Mouse (Mus musculus): ENCODE data around the gene Tmem164. TPM values are rescaled to one million over a fixed set of nuclear protein-coding genes. Genes with fewer than 3 reads are reported as not detected.

Gene Tmem164
- polyA plus RNA-seq, 1 experiment = 12.4 TPM

GRCm38 (mm10) chrX:142833164-142833796, 152.1 kb downstream of the Tmem164 start:
- WGBS = 88% methylated on average over 13 of the region's 13 CpGs
- Histone ChIP-seq H3K4me3 (ENCODE audit: low read depth, low read length) (no peak overlapping the region), H3K4me1 (ENCODE audit: control insufficient read depth, insufficient read depth, insufficient read length, low read length) (no peaks in the 10 kb centered on the region), H3K36me3 (ENCODE audit: control insufficient read depth, insufficient read depth, low read length) (peaks cover 6% of the 10 kb centered on the region), H3K27ac (ENCODE audit: insufficient read depth, low read depth, low read length) (no peak overlapping the region), H3K27me3 (ENCODE audit: control insufficient read depth, insufficient read depth, low read length) (no peaks in the 10 kb centered on the region)
- TF ChIP-seq POLR2A (IDR thresholded peaks at IDR 0.05; ENCODE audit: low read depth, low read length) (no peak), CTCF (IDR thresholded peaks at IDR 0.05; ENCODE audit: extremely low read depth, insufficient read length, insufficient replicate concordance, low read depth, low read length) (no peak)

DNA sequence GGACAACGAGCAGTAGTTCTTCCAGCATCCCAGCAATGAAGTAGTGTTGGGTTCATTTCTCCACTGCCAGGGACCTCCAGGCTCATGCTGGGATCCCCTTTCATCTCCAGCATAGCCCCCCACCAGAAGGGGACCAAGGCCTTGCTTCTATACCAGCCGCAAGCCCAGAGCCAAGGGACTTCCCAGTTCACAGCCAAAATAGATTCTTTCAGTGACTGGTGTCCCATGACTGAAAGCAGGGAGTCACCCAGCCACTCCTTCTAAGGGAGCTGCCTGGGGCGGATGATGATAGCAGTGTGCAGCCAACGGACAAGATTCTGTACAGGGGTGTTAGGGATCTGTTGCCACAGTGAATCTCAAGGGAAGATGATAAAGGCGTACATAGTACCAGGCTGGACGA, 153.6 kb downstream of the Tmem164 start:
- TF ChIP-seq CTCF (IDR thresholded peaks at IDR 0.05; ENCODE audit: extremely low read depth, insufficient read length, insufficient replicate concordance, low read depth, low read length) (no peak), POLR2A (IDR thresholded peaks at IDR 0.05; ENCODE audit: low read depth, low read length) (no peak)
- H3K4me1 ChIP-seq (ENCODE audit: control insufficient read depth, insufficient read depth, insufficient read length, low read length) = no peaks in the 10 kb centered on the region
- WGBS = 86% methylated on average over 6 of the region's 6 CpGs
- no peaks in the 10 kb centered on the region for H3K27me3 ChIP-seq (ENCODE audit: control insufficient read depth, insufficient read depth, low read length)
- no peak overlapping the region for H3K4me3 ChIP-seq (ENCODE audit: low read depth, low read length)
- peaks cover 6% of the 10 kb centered on the region for H3K36me3 ChIP-seq (ENCODE audit: control insufficient read depth, insufficient read depth, low read length)
- H3K27ac ChIP-seq (ENCODE audit: insufficient read depth, low read depth, low read length) = no peak overlapping the region

- Histone ChIP-seq H3K4me3 (ENCODE audit: low read depth, low read length) (no peak overlapping the region), H3K36me3 (ENCODE audit: control insufficient read depth, insufficient read depth, low read length) (peaks cover 6% of the 10 kb centered on the region), H3K27me3 (ENCODE audit: control insufficient read depth, insufficient read depth, low read length) (no peaks in the 10 kb centered on the region), H3K4me1 (ENCODE audit: control insufficient read depth, insufficient read depth, insufficient read length, low read length) (no peaks in the 10 kb centered on the region), H3K27ac (ENCODE audit: insufficient read depth, low read depth, low read length) (no peak overlapping the region)
- TF ChIP-seq CTCF (IDR thresholded peaks at IDR 0.05; ENCODE audit: extremely low read depth, insufficient read length, insufficient replicate concordance, low read depth, low read length) = no peak
- TF ChIP-seq POLR2A (IDR thresholded peaks at IDR 0.05; ENCODE audit: low read depth, low read length) = no peak
- WGBS = 88% methylated on average over 7 of the region's 7 CpGs
These were observed 155.2 kb downstream of the Tmem164 start for GRCm38 (mm10) chrX:142836399-142836798.

DNA sequence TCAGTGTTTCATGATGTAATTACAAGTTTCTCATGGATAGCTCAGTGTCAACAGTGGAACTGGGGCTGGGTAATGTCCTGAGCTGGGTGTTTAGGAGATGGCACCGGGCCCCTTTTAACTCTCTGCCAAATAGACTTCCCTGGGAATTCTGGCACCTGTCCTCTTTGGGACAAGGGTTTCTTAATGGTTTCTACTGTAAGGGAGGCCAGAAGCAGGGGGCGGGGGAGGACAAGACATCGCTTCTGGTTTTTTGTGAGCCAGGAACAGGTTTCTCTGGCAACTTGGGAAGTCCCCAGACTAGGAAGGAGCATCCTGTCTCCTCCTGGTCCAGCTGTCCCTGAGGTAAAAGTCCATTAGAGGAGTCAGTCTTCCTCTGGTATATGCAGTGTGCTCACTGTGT, 156.1 kb downstream of the Tmem164 start:
- WGBS = 81% methylated on average over 3 of the region's 3 CpGs
- no peak overlapping the region for H3K27ac ChIP-seq (ENCODE audit: insufficient read depth, low read depth, low read length)
- no peaks in the 10 kb centered on the region for H3K4me1 ChIP-seq (ENCODE audit: control insufficient read depth, insufficient read depth, insufficient read length, low read length)
- no peak for TF ChIP-seq CTCF (IDR thresholded peaks at IDR 0.05; ENCODE audit: extremely low read depth, insufficient read length, insufficient replicate concordance, low read depth, low read length)
- TF ChIP-seq POLR2A (IDR thresholded peaks at IDR 0.05; ENCODE audit: low read depth, low read length) = no peak
- H3K36me3 ChIP-seq (ENCODE audit: control insufficient read depth, insufficient read depth, low read length) = peaks cover 6% of the 10 kb centered on the region
- no peaks in the 10 kb centered on the region for H3K27me3 ChIP-seq (ENCODE audit: control insufficient read depth, insufficient read depth, low read length)
- H3K4me3 ChIP-seq (ENCODE audit: low read depth, low read length) = no peak overlapping the region

GRCm38 (mm10) chrX:142838841-142839240, 157.6 kb downstream of the Tmem164 start:
- no peak overlapping the region for H3K27ac ChIP-seq (ENCODE audit: insufficient read depth, low read depth, low read length)
- TF ChIP-seq POLR2A (IDR thresholded peaks at IDR 0.05; ENCODE audit: low read depth, low read length) = no peak
- no peak for TF ChIP-seq CTCF (IDR thresholded peaks at IDR 0.05; ENCODE audit: extremely low read depth, insufficient read length, insufficient replicate concordance, low read depth, low read length)
- no peaks in the 10 kb centered on the region for H3K4me1 ChIP-seq (ENCODE audit: control insufficient read depth, insufficient read depth, insufficient read length, low read length)
- no peak overlapping the region for H3K4me3 ChIP-seq (ENCODE audit: low read depth, low read length)
- peaks cover 8% of the 10 kb centered on the region for H3K36me3 ChIP-seq (ENCODE audit: control insufficient read depth, insufficient read depth, low read length)
- 85% methylated on average over 2 of the region's 2 CpGs for WGBS
- no peaks in the 10 kb centered on the region for H3K27me3 ChIP-seq (ENCODE audit: control insufficient read depth, insufficient read depth, low read length)

DNA sequence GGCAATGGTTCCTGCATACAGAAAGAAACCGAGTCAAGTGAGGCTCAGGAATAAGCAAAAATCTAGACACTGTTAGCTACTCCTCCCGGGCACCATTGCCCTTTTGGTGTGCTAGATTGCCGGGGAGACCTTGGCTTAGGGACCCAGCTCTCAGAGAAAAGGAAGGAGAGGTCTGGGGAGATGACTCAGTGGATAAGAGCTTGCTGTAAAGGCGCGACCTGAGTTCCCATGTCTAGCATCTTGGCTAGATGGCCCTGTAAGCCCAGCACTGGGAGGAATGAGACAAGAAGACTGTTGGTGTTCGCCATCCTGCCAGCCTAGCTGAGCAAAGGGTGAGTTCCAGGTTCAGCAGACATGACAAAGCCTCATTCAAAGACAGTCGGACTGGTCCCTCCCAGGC, 158.2 kb downstream of the Tmem164 start:
- WGBS = 88% methylated on average over 7 of the region's 7 CpGs
- Histone ChIP-seq H3K4me3 (ENCODE audit: low read depth, low read length) (no peak overlapping the region), H3K36me3 (ENCODE audit: control insufficient read depth, insufficient read depth, low read length) (peaks cover 8% of the 10 kb centered on the region), H3K27me3 (ENCODE audit: control insufficient read depth, insufficient read depth, low read length) (no peaks in the 10 kb centered on the region), H3K27ac (ENCODE audit: insufficient read depth, low read depth, low read length) (no peak overlapping the region), H3K4me1 (ENCODE audit: control insufficient read depth, insufficient read depth, insufficient read length, low read length) (no peaks in the 10 kb centered on the region)
- TF ChIP-seq POLR2A (IDR thresholded peaks at IDR 0.05; ENCODE audit: low read depth, low read length) (no peak), CTCF (IDR thresholded peaks at IDR 0.05; ENCODE audit: extremely low read depth, insufficient read length, insufficient replicate concordance, low read depth, low read length) (no peak)

GRCm38 (mm10) chrX:142841916-142842315, 160.7 kb downstream of the Tmem164 start:
- WGBS = 84% methylated on average over 4 of the region's 4 CpGs
- no peak overlapping the region for H3K4me3 ChIP-seq (ENCODE audit: low read depth, low read length)
- H3K27me3 ChIP-seq (ENCODE audit: control insufficient read depth, insufficient read depth, low read length) = no peaks in the 10 kb centered on the region
- no peaks in the 10 kb centered on the region for H3K4me1 ChIP-seq (ENCODE audit: control insufficient read depth, insufficient read depth, insufficient read length, low read length)
- TF ChIP-seq POLR2A (IDR thresholded peaks at IDR 0.05; ENCODE audit: low read depth, low read length) = no peak
- no peak for TF ChIP-seq CTCF (IDR thresholded peaks at IDR 0.05; ENCODE audit: extremely low read depth, insufficient read length, insufficient replicate concordance, low read depth, low read length)
- 0 out of 2 replicates have a peak, but pooled peaks cover 2% of the 10 kb centered on the region for H3K36me3 ChIP-seq (ENCODE audit: control insufficient read depth, insufficient read depth, low read length)
- H3K27ac ChIP-seq (ENCODE audit: insufficient read depth, low read depth, low read length) = no peak overlapping the region
